Mouse (Mus musculus): ENCODE data around the gene Sult1d1.

GRCm38 (mm10) chr5:87568845-87569244, at the start of gene Sult1d1:
- TF ChIP-seq CTCF (IDR thresholded peaks at IDR 0.05; ENCODE audit: low read depth) (no peak), EP300 (IDR thresholded peaks at IDR 0.05; ENCODE audit: low read depth) (no peak)
